Mouse (Mus musculus) ovary, postnatal 14 days (tissue): ENCODE measurements around the gene Slu7.

Experiments used
- DNase-seq: peaks from one replicate; pipeline ENCODE4 v3.0.0; 2022; ENCODE audit warnings: low spot score

The Slu7 gene

GRCm38 (mm10) chr11:43433254-43434023, at the start of gene Slu7:
Gene Slu7 (plus strand): TSS chr11:43433744.
- peak; percentile 57 for DNase-seq

GRCm38 (mm10) chr11:43385055-43385649, 48.4 kb upstream of the Slu7 start:
- peak; percentile 17 for DNase-seq

- no peak for DNase-seq
Observed at GRCm38 (mm10) chr11:43385716-43386115, 47.8 kb upstream of the Slu7 start.

DNA sequence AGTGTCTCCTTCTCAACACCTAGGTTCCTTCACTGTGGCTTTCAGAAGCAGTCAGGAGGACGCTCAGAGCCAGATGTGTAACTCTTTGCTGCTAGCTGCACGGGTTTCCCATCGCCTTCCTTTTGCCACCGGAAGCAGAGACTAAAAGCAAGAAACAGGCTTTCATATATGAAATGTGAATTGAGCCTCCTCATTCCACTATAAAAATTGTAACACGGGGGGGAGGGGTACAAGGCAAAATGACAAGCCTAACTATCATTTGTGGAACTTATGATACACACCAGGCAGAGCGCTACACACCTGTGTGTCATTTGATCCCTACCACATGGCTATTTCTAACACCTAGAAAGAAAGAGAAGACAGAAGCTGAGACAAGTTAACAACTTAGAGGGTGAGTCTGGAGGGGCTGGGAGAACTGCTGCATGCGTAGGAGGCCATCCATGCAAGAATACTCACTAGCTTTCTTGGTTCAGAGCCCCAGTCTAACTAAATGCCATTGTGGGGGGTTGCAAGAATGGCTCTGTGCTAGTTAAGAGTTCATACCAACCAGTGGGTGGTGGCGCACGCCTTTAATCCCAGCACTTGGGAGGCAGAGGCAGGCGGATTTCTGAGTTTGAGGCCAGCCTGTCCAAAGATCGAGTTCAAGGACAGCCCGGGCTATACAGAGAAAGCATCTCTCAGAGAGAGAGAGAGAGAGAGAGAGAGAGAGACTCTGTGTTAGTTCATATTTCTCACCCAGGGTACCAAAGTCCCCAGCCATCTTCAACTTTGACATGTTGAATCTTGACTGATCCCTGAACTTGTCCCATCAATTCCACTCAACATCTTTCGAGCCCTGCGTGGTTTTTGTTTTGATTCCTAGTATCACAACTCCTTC, 46.3 kb upstream of the Slu7 start:
- DNase-seq, result no peak

GRCm38 (mm10) chr11:43388122-43389097, 45.1 kb upstream of the Slu7 start:
- DNase-seq, result no peak

- DNase-seq, result no peak
Observed at GRCm38 (mm10) chr11:43389118-43389517, 44.4 kb upstream of the Slu7 start.

DNA sequence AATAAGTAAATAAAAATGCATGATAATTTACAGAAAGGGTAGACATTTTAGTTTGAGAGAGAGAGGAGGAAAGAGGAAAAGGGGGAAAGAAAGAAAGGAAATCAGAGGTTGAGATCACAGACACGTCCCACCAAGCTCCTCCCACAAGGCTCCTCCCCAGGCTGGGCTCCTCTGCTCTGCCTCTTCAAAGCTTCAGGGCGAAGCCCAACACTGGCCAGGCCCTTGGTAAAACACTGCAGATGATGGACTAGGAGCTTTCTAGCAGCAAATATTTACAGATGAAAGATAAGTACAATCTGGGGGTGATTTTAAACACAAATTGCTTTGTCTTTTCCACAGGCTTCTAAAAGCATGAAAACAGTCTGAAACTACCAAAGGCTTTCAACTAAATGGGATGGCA, 40.8 kb upstream of the Slu7 start:
- no peak for DNase-seq

DNA sequence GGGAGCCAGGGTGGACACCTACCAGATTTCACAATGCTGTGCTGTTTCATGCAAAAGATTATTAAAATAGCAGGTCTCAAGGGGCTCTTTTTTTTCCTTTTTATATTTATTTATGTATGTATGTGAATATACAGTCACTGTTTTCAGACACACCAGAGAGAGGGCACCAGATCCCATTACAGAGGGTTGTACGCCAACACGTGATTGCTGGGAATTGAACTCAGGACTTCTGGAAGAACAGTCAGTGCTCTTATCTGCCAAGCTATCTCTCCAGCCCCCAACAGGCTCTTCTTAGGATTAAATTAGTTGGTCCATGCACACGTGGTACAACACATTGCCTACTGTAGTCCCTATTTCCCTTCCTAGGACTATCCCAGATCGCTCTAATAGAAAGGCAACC, 40.2 kb upstream of the Slu7 start:
- no peak for DNase-seq

DNA sequence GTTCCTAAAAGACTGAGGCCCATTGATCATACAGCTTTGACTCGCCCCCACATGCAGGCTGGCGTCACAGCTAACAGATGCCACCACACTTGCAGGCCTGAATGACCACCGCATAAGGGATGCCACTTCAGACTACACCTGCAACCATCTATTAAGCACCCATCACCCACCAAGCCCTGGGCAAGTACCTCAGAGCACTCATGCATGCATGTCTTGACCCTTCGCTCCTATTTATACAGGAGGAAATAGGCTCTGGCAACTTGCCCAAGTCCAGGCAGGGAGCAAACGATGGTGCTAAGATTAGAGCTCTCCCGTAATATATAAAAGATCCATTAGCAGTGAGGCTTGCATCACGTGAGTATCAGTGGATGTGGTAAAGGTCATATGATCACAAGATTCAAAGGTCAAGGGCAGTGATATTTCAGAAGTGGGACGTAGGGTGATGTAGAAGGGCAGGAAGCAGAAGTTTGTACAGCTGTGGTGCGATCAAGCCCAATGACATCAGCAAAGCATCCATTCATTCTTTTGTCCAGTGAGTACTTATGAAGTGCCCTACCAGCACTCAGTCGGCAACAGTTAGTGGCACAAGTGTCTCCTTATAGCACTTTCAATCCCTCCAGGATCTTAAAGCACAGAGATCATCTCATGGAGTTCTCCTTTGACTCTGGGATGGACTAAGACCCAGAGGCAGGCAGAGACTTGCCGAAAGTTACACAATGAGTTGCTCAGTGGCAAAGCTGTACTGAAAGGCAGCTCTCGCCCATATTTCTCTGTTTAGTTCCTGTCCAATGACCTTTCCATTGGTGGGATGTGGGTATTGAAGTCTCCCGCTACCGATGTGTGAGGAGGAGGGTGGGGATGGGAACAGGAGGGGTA, 38.2 kb upstream of the Slu7 start:
- no peak for DNase-seq

GRCm38 (mm10) chr11:43396246-43396645, 37.3 kb upstream of the Slu7 start:
- DNase-seq, result no peak

DNA sequence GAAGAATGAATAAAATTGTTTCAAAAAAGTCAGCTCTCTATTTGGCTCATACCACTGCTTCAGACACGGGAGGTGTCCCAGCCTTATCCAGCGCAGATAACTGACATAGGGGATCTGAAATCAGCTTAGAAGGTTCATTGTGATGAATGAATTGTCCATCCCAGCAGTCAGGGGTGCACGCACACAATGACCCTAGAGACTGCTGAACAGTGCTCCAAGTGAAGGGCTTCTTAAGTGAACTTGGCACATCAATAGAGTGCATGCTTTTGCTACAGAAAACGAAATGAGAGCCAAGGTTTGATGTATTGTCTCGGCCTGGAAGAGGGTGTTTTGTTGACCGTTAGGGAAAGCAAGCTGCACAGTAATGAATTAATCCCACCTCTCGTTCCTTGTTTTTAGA, 36.9 kb upstream of the Slu7 start:
- no peak for DNase-seq

- no peak for DNase-seq
Observed at GRCm38 (mm10) chr11:43399297-43399696, 34.2 kb upstream of the Slu7 start.

DNA sequence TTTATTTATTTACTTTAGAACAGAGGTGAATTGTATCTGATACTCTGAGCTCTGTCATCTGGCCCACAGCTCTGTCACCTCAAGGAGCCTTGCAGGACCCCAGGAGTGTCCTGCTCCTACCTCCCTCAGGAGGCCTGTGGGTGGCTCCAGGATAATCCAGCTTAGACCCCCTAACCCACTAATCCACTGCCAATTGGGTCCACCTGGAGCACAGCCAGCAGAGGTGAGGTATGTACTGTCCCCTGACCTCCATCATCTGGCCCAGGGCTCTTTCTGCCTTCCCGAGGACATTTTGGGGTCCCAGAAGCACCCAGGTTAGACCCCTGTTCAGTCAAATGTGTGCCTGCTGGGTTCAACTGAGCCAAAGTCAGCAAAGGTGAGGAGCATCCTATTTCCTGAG, 33.4 kb upstream of the Slu7 start:
- DNase-seq, result no peak

GRCm38 (mm10) chr11:43404150-43404807, 29.3 kb upstream of the Slu7 start:
- DNase-seq, result no peak

GRCm38 (mm10) chr11:43408888-43409287, 24.7 kb upstream of the Slu7 start:
- DNase-seq, result no peak

DNA sequence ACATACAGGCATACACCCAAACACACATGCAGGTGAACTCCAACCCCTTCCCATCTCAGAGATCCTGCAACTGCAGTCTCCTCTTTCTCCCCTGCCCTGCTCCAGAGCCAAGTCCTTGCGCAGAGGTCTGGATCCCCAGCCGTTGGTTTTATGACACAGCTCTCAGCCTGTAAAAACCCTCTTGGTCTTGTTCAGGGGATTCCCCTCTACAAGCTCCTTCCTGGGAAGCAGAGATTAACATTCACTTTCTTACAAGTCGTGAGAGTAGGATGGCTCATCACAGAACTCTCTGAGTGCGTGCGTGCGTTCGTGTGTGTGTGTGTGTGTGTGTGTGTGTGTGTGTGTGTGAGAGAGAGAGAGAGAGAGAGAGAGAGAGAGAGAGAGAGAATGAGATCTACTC, 23.3 kb upstream of the Slu7 start:
- DNase-seq, result no peak

DNA sequence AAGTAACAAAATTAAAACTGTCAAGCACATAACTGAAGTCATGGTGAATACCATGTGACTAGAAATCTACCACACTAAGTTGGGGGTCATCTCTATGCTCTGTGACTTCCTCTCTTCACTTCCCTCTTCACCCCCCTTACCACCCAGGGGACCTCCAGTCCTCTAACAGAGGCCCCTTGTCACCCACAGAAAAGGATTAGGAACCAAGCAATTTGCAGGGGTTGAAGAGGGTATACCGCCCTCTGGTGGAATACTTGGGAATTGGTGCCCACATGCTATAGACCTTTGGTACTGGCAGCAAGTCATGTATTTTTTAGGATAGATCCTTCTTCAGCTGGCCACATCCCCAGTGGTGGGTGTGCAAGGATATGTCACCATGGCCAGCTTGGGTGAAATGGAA, 22.1 kb upstream of the Slu7 start:
- DNase-seq, result peak; percentile 61

GRCm38 (mm10) chr11:43412771-43413451, 20.6 kb upstream of the Slu7 start:
- DNase-seq, result peak; percentile 67

GRCm38 (mm10) chr11:43417201-43417600, 16.3 kb upstream of the Slu7 start:
- no peak for DNase-seq

GRCm38 (mm10) chr11:43424386-43424785, 9.2 kb upstream of the Slu7 start:
- no peak for DNase-seq
